Mouse (Mus musculus) retina, adult 2 months (tissue): ENCODE data around the gene Ccdc124.
A peak's percentile ranks its signal among the peaks of the same experiment; 100 is the strongest.

Experiments used
- DNase-seq: peaks from one replicate; pipeline ENCODE4 v3.0.0-alpha.2; 2012; ENCODE audit warnings: low read depth, low spot score

The Ccdc124 gene

GRCm38 (mm10) chr8:70869601-70870041, 4.1 kb downstream of the Ccdc124 start:
- no peak for DNase-seq

GRCm38 (mm10) chr8:70869199-70869571, 4.5 kb downstream of the Ccdc124 start:
- no peak for DNase-seq

GRCm38 (mm10) chr8:70868559-70869198, 5.1 kb downstream of the Ccdc124 start:
- DNase-seq: no peak

- DNase-seq: no peak
Observed at GRCm38 (mm10) chr8:70866566-70866965, 7.2 kb downstream of the Ccdc124 start.

GRCm38 (mm10) chr8:70866001-70866520, 7.7 kb downstream of the Ccdc124 start:
- no peak for DNase-seq

GRCm38 (mm10) chr8:70865350-70866000, 8.3 kb downstream of the Ccdc124 start:
- DNase-seq: peak; percentile 95

DNA sequence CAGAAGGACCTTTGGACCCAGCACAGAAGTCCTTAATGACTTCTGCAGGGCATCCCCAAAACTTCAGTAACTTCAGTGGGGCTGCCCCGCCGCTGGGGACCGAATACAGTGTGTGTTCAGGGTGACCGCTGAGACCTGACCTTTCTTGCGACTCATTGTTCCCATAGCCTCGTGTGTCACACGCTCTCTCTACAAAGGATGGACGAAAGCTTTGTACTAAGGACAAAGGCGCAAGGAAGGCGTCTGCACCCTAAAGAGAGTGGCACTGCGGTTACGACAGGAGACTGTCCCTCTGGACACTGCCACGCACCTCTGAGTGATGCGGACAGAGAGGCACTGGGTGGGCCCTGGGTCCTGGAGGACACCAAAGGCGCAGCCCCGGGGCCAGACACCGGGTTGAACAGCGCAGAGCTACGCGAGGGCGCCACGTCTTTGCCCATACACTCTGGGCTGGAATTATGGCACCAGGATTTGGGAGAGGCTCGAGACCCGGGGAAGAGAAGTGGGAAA, 9.0 kb downstream of the Ccdc124 start:
- no peak for DNase-seq

DNA sequence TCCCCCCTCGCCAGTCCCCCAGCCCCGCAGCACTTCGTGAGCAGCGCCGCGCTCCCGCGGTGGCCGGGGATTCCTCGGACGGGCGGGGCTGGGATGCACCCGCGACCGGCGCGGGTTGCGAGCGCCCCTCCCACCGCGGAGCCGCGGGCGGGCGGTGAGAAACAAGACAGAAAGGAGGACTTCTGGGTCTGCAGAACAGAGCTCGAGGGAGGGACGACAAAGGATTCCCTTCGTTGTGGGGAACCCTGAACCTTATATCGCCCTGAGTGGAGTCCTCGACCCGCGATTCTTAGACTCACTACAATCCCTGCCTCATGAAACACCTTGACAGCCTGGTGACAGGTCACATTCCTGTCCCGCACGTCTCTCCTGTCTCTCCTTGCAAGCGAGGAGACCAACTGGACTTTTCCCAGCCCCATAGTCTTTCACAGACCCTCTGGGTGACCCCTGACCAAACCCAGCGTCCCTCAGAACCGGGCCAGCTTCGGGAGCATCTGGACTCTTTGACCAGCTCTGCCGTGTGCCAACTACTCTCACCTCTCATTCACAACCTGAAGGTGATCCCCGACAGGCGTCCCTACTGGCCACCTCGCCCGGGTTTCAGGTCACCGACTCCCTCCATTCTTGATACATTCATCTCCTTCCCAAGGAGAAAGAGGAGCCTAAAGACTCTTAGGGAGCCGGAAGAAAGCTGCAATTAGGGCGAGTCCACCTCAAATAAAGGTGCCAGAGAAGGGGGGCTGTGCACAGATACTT, 9.6 kb downstream of the Ccdc124 start:
- DNase-seq: no peak

DNA sequence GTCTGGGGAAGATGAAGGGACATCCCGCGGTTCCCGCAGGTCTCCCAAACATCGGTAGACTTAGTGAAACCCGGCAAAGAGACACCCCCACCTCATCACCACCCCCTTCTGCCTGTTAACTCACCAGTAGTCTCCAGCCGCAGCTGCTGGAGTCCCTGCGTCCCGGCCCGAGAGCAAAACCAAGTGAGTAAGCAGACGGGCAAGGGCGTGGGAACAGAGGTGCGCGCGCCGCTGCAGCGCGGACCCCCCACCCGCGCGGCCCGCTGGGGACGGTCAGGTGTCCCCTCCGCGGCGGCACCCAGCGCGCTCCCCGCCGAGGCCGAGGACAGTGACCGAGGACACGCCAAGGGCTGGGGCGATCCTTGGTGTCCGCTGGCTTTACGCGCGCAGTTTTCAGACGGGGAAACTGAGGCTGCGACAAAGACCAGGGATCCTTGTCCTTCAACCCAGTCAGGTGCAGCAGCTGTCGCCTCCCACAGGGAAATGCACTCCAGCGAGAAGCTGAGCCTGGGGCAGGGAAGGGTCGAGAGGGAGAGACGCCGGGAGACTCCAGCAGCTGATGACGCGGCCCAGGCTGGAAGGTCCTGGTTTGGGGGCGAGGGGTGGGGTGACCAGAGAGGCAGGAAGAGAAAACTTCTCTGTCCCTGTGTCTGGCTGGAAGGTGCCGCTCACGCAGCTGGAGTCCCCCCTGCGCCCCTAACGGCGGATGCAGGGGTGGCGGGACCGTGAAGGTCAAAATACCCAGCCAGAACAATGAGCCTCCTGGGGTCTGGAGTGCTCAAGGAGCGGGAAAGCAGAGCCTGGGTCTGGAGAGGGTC, 10.7 kb downstream of the Ccdc124 start, which contains the start of gene Kcnn1:
TSS of gene Kcnn1 (minus strand) at position 435 of the 818 bp plus-strand sequence.
- DNase-seq: no peak

- DNase-seq: no peak
Observed at GRCm38 (mm10) chr8:70857516-70857915, 16.2 kb downstream of the Ccdc124 start.

DNA sequence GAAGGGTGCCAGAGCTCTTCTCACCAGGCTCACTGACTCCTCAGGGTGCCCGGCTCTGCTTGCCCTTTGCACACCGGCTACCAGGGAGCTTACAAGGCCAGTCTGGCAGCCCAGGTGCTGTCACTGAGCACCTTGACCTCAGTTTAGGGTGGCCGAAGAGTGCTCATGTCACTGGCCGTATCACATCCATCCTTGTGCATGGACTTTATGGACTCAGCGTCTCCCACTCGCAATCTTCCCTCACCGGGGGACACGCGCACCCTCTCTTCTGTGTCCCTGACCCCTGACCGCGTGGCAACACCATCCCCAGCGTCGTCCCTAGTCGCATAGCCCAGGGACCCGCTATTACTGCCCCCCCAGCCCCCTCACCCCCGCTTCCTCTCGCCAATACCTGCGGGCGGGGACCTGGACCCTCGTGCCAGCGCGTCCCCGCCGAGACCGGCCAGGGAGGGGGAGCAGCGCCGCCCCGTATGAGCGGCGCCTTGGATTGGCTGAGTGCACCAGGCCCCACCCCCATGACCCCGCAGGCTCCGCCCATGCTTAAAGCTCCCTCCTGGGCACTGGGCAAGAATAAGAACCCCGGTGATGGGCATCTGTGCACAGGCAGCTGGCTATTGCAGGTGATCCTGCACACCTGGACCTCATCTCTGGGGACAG, 17.1 kb downstream of the Ccdc124 start:
- DNase-seq: peak; percentile 66

- no peak for DNase-seq
Observed at GRCm38 (mm10) chr8:70856028-70856427, 17.7 kb downstream of the Ccdc124 start.

DNA sequence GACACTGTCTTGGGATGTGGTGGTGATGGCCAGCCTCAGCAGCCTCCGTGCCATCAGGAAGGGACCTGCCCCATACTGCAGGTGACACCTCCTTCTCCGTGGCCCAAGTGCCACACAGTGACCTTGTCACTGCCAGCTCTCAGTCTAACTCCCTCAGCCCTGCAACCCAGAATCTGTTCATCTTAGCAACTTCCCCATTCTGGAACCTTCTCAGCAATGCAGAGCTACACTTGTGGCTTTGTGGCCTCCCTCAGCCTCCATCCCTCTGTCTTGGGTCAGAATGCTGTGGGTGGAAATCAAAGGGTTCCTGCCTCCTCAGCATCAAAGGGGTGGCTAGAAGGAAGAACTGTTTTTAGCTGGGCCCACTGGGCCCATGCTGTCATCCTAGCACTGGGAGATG, 19.9 kb downstream of the Ccdc124 start:
- DNase-seq: no peak

DNA sequence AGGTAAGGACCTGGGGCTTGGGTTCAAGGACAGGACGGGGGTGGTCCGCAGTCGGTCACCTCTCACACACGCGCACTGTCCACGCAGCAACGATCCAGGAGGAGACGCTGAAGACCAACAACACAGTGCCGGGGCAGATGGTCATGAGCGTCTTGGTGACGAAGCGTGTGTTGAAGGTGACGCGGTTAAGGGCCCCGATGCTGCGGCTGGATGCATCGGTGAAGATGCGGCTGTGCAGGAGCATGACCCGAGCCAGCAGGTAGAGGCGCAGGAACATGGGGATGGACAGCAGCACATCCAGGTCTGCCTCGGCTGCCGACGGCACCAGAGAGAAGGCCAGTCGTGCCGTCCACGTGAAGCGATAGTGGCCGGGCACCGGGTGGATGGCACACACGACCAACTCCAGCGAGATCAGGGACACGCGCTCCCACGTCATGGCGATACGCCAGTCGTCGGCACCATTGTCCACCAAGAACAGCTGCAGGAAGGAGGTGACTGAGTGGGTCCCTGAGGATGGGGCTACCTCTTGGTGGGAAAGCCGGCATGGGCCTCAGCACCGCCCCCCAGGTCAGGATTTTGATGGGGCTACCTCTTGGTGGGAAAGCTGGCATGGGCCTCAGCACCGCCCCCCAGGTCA, 21.0 kb downstream of the Ccdc124 start:
- DNase-seq: no peak

DNA sequence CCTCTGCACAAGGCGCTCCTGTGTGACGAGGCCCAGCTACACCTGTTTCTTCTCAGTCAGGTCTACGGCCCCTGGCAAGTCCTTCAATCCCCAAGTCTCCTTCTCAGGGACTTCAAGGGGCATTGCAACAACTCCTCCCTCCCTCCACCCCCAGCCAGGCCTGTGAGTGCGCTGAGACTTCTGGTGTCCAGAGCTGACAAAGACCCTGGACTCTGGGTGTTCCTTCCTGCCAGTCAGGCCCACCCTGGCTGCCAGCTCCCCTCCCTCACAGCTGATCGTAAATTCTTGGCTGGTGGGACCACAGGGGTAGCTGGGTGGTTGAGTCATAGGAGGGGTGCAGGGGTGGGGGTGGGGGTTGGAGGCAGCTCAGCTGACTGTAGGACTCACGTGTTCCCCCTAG, 21.9 kb downstream of the Ccdc124 start:
- no peak for DNase-seq

DNA sequence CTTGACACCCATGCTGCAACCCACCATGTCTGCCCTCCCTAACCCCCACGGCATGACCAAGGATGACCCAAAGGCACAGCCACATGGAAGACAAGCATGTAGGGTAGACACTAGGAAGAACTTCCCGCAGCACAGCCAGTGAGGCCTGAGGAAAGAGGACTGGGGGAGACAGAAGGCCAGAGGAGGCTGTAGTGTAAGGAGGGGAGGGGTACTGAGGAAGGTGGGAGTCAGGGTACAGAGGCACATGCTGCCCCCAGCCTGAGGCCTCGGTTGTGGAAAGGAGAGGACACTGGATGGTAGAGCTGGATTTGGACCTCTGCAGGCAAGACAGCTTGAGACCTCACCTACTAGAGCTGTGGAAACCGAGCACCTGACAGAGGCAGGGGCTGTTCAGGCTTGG, 22.8 kb downstream of the Ccdc124 start:
- no peak for DNase-seq

- DNase-seq: no peak
Observed at GRCm38 (mm10) chr8:70850132-70850845, 23.4 kb downstream of the Ccdc124 start.

DNA sequence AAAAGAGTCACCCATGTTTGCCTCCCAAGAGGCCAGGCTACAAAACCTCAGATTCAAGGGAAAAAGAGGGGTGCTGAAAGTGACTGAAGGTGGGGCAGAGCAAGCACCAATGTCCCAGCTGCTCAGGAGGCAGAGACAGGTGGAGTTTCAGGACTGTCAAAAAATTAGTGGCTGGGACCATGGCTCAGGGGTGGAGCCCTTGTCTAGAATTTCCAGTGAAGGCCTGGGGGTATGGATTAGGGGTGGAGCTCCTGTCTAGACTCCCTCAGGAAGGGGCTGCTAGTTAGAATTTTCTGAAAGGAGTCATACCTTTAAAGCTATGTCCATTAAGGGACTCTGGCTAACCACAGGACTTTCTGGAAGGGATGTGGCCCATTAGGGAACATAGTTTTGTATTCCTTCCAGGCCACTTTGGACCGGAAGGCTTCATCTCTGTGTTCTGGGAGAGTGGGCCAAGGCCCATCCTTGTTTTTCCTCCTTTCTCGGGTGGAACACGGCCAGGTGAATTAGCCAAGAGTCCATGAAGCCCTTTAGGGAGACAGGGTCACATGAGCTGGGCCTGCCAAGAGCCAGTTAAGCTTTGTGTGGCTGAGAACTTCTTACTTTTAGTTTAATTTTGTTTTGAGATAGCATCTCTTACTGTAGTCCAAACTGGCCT, 24.3 kb downstream of the Ccdc124 start:
- no peak for DNase-seq
